Mouse (Mus musculus) 416B (cell line): ENCODE results near the gene Midn.
A peak's percentile ranks its signal among the peaks of the same experiment; 100 is the strongest.
"Not testable (repeated sequence)": the region's sequence is repeated elsewhere in the genome, so short reads cannot be mapped to it uniquely, and the experiment has no call there.

ENCODE experiments used
- DNase-seq: peaks from one replicate; pipeline ENCODE4 v3.0.0; 2011; ENCODE audit warnings: low read depth

Midn gene

GRCm38 (mm10) chr10:80158307-80158986 lies 10.4 kb downstream of the Midn start:
- peak; percentile 85 for DNase-seq

GRCm38 (mm10) chr10:80159021-80159560 lies 11.0 kb downstream of the Midn start:
- peak; percentile 56 for DNase-seq

- peak; percentile 99 for DNase-seq
These were observed 11.7 kb downstream of the Midn start for GRCm38 (mm10) chr10:80159561-80160454.

- DNase-seq = peak; percentile 90
These were observed 12.6 kb downstream of the Midn start for GRCm38 (mm10) chr10:80160455-80161371.

GRCm38 (mm10) chr10:80161522-80162242 lies 13.6 kb downstream of the Midn start:
- DNase-seq = peak; percentile 79

GRCm38 (mm10) chr10:80162243-80162608 lies 14.2 kb downstream of the Midn start:
- no peak for DNase-seq

- DNase-seq = no peak
These were observed 14.7 kb downstream of the Midn start for GRCm38 (mm10) chr10:80162716-80163299.

- DNase-seq = peak; percentile 87
These were observed 15.6 kb downstream of the Midn start for GRCm38 (mm10) chr10:80163721-80164120.

- DNase-seq = no peak
These were observed 16.3 kb downstream of the Midn start for GRCm38 (mm10) chr10:80164161-80164997.

GRCm38 (mm10) chr10:80164998-80165344 lies 16.9 kb downstream of the Midn start:
- peak; percentile 97 for DNase-seq

GRCm38 (mm10) chr10:80165392-80166128 lies 17.5 kb downstream of the Midn start, which contains the start of gene Cirbp:
Gene Cirbp (plus strand): TSS chr10:80165985.
- DNase-seq = peak; percentile 82

- not testable (repeated sequence) for DNase-seq
These were observed 18.1 kb downstream of the Midn start for GRCm38 (mm10) chr10:80166136-80166535.

- DNase-seq = peak; percentile 99
These were observed 19.5 kb downstream of the Midn start for GRCm38 (mm10) chr10:80167460-80168037.

- peak; percentile 97 for DNase-seq
These were observed 20.1 kb downstream of the Midn start for GRCm38 (mm10) chr10:80168038-80168661.

- DNase-seq = no peak
These were observed 21.0 kb downstream of the Midn start for GRCm38 (mm10) chr10:80169070-80169469.

GRCm38 (mm10) chr10:80169651-80170050 lies 21.6 kb downstream of the Midn start:
- DNase-seq = no peak

GRCm38 (mm10) chr10:80170052-80170451 lies 22.0 kb downstream of the Midn start:
- no peak for DNase-seq

GRCm38 (mm10) chr10:80170601-80171021 lies 22.5 kb downstream of the Midn start:
- no peak for DNase-seq
